Mouse (Mus musculus): ENCODE data around the gene Gm10715.
"Not testable (repeated sequence)": the region's sequence is repeated elsewhere in the genome, so short reads cannot be mapped to it uniquely, and the experiment has no call there.

The Gm10715 gene

GRCm38 (mm10) chr9:3036577-3036976, at the start of gene Gm10715:
Gene Gm10715 (plus strand): TSS chr9:3036877.
- H3K4me3 ChIP-seq (replicated peaks; ENCODE audit: low read length); H3K36me3 ChIP-seq (ENCODE audit: insufficient read depth, low read length); H3K27me3 ChIP-seq (ENCODE audit: insufficient read depth, low read length); H3K4me1 ChIP-seq (replicated peaks; ENCODE audit: low read depth, low read length); H3K9me3 ChIP-seq (ENCODE audit: low read length): not testable (repeated sequence)

GRCm38 (mm10) chr9:3000445-3000972, 36.2 kb upstream of the Gm10715 start, which contains the start of gene Gm10722:
Gene Gm10722 (plus strand): TSS chr9:3000922.
- not testable (repeated sequence) for H3K4me3 ChIP-seq (replicated peaks; ENCODE audit: low read length); H3K27me3 ChIP-seq (ENCODE audit: insufficient read depth, low read length); H3K9me3 ChIP-seq (ENCODE audit: low read length); H3K4me1 ChIP-seq (replicated peaks; ENCODE audit: low read depth, low read length); H3K36me3 ChIP-seq (ENCODE audit: insufficient read depth, low read length)

- H3K36me3 ChIP-seq (ENCODE audit: insufficient read depth, low read length); H3K4me3 ChIP-seq (replicated peaks; ENCODE audit: low read length); H3K4me1 ChIP-seq (replicated peaks; ENCODE audit: low read depth, low read length); H3K9me3 ChIP-seq (ENCODE audit: low read length); H3K27me3 ChIP-seq (ENCODE audit: insufficient read depth, low read length): not testable (repeated sequence)
These were observed 35.7 kb upstream of the Gm10715 start for GRCm38 (mm10) chr9:3001006-3001405.

- H3K36me3 ChIP-seq (ENCODE audit: insufficient read depth, low read length); H3K9me3 ChIP-seq (ENCODE audit: low read length); H3K4me3 ChIP-seq (replicated peaks; ENCODE audit: low read length); H3K4me1 ChIP-seq (replicated peaks; ENCODE audit: low read depth, low read length); H3K27me3 ChIP-seq (ENCODE audit: insufficient read depth, low read length): not testable (repeated sequence)
- 0 out of 2 replicates have a peak, but pooled peaks have one; percentile 21 for TF ChIP-seq NANOG (IDR thresholded peaks at IDR 0.05; ENCODE audit: borderline replicate concordance, low read length)
These were observed 34.6 kb upstream of the Gm10715 start for GRCm38 (mm10) chr9:3001948-3002659.

- H3K27me3 ChIP-seq (ENCODE audit: insufficient read depth, low read length); H3K9me3 ChIP-seq (ENCODE audit: low read length); H3K4me3 ChIP-seq (replicated peaks; ENCODE audit: low read length): not testable (repeated sequence)
These were observed 33.8 kb upstream of the Gm10715 start, which contains the start of gene Gm11168 for GRCm38 (mm10) chr9:3002794-3003396. Gene Gm11168 (plus strand): TSS chr9:3003346.

GRCm38 (mm10) chr9:3006179-3006578, 30.5 kb upstream of the Gm10715 start:
- not testable (repeated sequence) for H3K36me3 ChIP-seq (ENCODE audit: insufficient read depth, low read length); H3K27me3 ChIP-seq (ENCODE audit: insufficient read depth, low read length); H3K4me3 ChIP-seq (replicated peaks; ENCODE audit: low read length); H3K9me3 ChIP-seq (ENCODE audit: low read length); H3K4me1 ChIP-seq (replicated peaks; ENCODE audit: low read depth, low read length)

More at GRCm38 (mm10) chr9:3002794-3003396, 33.8 kb upstream of the Gm10715 start, which contains the start of gene Gm11168:
- H3K4me1 ChIP-seq (replicated peaks; ENCODE audit: low read depth, low read length); H3K36me3 ChIP-seq (ENCODE audit: insufficient read depth, low read length): not testable (repeated sequence)

- not testable (repeated sequence) for H3K27me3 ChIP-seq (ENCODE audit: insufficient read depth, low read length); H3K4me1 ChIP-seq (replicated peaks; ENCODE audit: low read depth, low read length); H3K36me3 ChIP-seq (ENCODE audit: insufficient read depth, low read length); H3K4me3 ChIP-seq (replicated peaks; ENCODE audit: low read length); H3K9me3 ChIP-seq (ENCODE audit: low read length)
These were observed 30.0 kb upstream of the Gm10715 start for GRCm38 (mm10) chr9:3006636-3007035.

DNA sequence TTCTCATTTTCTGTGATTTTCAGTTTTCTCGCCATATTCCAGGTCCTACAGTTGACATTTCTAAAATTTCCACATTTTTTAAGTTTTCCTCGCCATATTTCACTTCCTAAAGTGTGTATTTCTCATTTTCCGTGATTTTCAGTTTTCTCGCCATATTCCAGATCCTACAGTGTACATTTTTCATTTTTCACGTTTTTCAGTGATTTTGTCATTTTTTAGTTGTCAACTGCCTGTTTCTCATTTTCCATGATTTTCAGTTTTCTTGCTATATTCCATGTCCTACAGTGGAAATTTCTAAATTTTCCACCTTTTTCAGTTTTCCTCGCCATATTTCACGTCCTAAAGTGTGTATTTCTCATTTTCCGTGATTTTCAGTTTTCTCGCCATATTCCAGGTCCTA, 29.4 kb upstream of the Gm10715 start:
- not testable (repeated sequence) for H3K36me3 ChIP-seq (ENCODE audit: insufficient read depth, low read length); H3K27me3 ChIP-seq (ENCODE audit: insufficient read depth, low read length); H3K4me1 ChIP-seq (replicated peaks; ENCODE audit: low read depth, low read length); H3K4me3 ChIP-seq (replicated peaks; ENCODE audit: low read length); H3K9me3 ChIP-seq (ENCODE audit: low read length)

DNA sequence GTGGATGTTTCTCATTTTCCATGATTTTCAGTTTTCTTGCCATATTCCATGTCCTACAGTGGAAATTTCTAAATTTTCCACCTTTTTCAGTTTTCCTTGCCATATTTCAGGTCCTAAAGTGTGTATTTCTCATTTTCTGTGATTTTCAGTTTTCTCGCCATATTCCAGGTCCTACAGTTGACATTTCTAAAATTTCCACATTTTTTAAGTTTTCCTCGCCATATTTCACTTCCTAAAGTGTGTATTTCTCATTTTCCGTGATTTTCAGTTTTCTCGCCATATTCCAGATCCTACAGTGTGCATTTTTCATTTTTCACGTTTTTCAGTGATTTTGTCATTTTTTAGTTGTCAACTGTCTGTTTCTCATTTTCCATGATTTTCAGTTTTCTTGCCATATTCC, 27.3 kb upstream of the Gm10715 start:
- not testable (repeated sequence) for H3K4me3 ChIP-seq (replicated peaks; ENCODE audit: low read length); H3K27me3 ChIP-seq (ENCODE audit: insufficient read depth, low read length); H3K9me3 ChIP-seq (ENCODE audit: low read length); H3K36me3 ChIP-seq (ENCODE audit: insufficient read depth, low read length); H3K4me1 ChIP-seq (replicated peaks; ENCODE audit: low read depth, low read length)

DNA sequence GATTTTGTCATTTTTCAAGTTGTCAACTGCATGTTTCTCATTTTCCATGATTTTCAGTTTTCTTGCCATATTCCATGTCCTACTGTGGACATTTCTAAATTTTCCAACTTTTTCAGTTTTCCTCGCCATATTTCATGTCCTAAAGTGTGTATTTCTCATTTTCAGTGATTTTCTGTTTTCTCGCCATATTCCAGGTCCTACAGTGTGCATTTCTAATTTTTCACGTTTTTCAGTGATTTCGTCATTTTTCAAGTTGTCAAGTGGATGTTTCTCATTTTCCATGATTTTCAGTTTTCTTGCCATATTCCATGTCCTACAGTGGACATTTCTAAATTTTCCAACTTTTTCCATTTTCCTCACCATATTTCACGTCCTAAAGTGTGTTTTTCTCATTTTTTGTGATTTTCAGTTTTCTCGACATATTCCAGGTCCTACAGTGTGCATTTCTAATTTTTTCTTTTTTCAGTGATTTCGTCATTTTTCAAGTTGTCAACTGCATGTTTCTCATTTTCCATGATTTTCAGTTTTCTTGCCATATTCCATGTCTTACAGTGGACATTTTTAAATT, 24.5 kb upstream of the Gm10715 start:
- H3K4me3 ChIP-seq (replicated peaks; ENCODE audit: low read length); H3K4me1 ChIP-seq (replicated peaks; ENCODE audit: low read depth, low read length); H3K27me3 ChIP-seq (ENCODE audit: insufficient read depth, low read length); H3K36me3 ChIP-seq (ENCODE audit: insufficient read depth, low read length); H3K9me3 ChIP-seq (ENCODE audit: low read length): not testable (repeated sequence)

DNA sequence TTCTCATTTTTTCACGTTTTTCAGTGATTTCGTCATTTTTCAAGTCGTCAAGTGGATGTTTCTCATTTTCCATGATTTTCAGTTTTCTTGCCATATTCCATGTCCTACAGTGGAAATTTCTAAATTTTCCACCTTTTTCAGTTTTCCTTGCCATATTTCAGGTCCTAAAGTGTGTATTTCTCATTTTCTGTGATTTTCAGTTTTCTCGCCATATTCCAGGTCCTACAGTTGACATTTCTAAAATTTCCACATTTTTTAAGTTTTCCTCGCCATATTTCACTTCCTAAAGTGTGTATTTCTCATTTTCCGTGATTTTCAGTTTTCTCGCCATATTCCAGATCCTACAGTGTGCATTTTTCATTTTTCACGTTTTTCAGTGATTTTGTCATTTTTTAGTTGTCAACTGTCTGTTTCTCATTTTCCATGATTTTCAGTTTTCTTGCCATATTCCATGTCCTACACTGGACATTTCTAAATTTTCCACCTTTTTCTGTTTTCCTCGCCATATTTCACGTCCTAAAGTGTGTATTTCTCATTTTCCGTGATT, 23.9 kb upstream of the Gm10715 start, which contains the start of gene Gm10721:
Gm10721 (plus strand) TSS at position 408 of the 547 bp plus-strand sequence.
- H3K4me3 ChIP-seq (replicated peaks; ENCODE audit: low read length); H3K4me1 ChIP-seq (replicated peaks; ENCODE audit: low read depth, low read length); H3K27me3 ChIP-seq (ENCODE audit: insufficient read depth, low read length); H3K9me3 ChIP-seq (ENCODE audit: low read length); H3K36me3 ChIP-seq (ENCODE audit: insufficient read depth, low read length): not testable (repeated sequence)

- H3K36me3 ChIP-seq (ENCODE audit: insufficient read depth, low read length); H3K4me1 ChIP-seq (replicated peaks; ENCODE audit: low read depth, low read length); H3K27me3 ChIP-seq (ENCODE audit: insufficient read depth, low read length); H3K4me3 ChIP-seq (replicated peaks; ENCODE audit: low read length); H3K9me3 ChIP-seq (ENCODE audit: low read length): not testable (repeated sequence)
These were observed 21.3 kb upstream of the Gm10715 start, which contains the start of gene Gm10720 for GRCm38 (mm10) chr9:3015354-3015753. Gene Gm10720 (plus strand): TSS chr9:3015654.

GRCm38 (mm10) chr9:3015896-3016295, 20.8 kb upstream of the Gm10715 start:
- H3K36me3 ChIP-seq (ENCODE audit: insufficient read depth, low read length); H3K27me3 ChIP-seq (ENCODE audit: insufficient read depth, low read length); H3K4me3 ChIP-seq (replicated peaks; ENCODE audit: low read length); H3K4me1 ChIP-seq (replicated peaks; ENCODE audit: low read depth, low read length); H3K9me3 ChIP-seq (ENCODE audit: low read length): not testable (repeated sequence)

GRCm38 (mm10) chr9:3017108-3017507, 19.6 kb upstream of the Gm10715 start, which contains the start of gene Gm10719:
Gene Gm10719 (plus strand): TSS chr9:3017408.
- H3K4me1 ChIP-seq (replicated peaks; ENCODE audit: low read depth, low read length); H3K36me3 ChIP-seq (ENCODE audit: insufficient read depth, low read length); H3K27me3 ChIP-seq (ENCODE audit: insufficient read depth, low read length); H3K9me3 ChIP-seq (ENCODE audit: low read length); H3K4me3 ChIP-seq (replicated peaks; ENCODE audit: low read length): not testable (repeated sequence)
